Mouse (Mus musculus) cerebellum, adult 11 months (tissue): ENCODE data around the gene Angpt4.

Source experiments
- DNase-seq: peaks from one replicate; pipeline ENCODE4 v3.0.0; 2022

Gene Angpt4

DNA sequence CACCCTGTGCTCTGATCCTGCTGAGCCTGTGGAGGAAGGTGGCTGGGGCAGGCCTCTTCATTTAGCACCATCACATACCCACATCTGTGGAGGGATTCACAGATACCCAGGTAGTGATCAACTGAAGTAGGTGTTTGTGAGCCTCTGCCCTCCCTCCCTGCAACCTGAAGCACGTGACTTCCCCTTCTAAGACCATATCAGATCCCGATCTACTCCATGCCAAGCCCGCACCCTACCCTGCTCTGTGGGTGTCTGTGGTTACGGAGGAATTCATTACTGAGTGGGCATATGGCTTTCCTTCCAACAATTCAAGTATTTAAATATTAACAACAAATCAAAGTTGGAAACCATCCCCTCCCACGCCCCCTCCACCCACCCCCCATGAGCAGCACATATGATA, 52.3 kb downstream of the Angpt4 start:
- DNase-seq, result no peak

GRCm38 (mm10) chr2:151964052-151964451, 53.0 kb downstream of the Angpt4 start:
- no peak for DNase-seq

GRCm38 (mm10) chr2:151967176-151967750, 56.3 kb downstream of the Angpt4 start:
- no peak for DNase-seq

- no peak for DNase-seq
Observed at GRCm38 (mm10) chr2:151967792-151968191, 56.8 kb downstream of the Angpt4 start.

- DNase-seq, result no peak
Observed at GRCm38 (mm10) chr2:151968451-151968850, 57.4 kb downstream of the Angpt4 start.

GRCm38 (mm10) chr2:151968986-151969385, 58.0 kb downstream of the Angpt4 start:
- no peak for DNase-seq

DNA sequence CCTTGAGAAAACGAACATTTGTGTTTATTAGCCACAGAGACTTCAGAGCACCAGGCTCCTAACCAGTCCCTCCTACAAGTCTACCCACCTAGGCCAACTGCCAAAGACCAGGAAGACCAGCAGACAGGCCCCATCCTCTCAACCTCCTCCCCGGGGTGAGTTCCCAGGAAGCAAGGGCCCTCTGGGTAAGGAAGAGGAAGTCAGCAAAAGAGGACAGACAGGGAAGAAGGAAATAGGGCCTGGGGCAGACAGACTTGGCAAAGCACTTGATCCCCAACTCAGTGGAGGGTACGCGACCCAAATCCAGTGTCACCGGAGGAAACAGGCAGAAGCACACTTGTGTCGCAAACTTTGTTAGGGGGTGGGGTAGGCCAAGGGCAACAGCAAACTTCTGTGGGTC, 58.4 kb downstream of the Angpt4 start:
- DNase-seq, result no peak

- no peak for DNase-seq
Observed at GRCm38 (mm10) chr2:151970191-151971172, 59.5 kb downstream of the Angpt4 start.

DNA sequence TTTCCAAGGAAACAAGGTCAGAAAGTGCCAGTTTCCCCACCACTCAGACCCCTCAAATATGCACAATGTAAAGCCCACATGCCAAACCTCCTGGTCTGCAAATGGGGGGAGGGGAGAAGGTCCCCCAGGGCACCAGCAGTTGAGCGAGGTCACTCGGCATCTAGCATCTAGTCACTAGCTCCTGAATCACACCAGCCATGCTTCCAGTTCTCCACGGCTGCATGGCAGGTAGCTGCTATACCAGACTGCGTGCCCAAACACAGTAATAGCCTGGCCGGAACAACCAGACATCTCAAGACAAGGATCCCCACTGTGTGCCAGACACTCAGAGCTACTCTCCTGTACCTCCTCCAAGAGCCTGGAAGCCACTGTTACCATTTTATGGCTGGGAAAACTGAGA, 60.7 kb downstream of the Angpt4 start:
- DNase-seq, result no peak

- no peak for DNase-seq
Observed at GRCm38 (mm10) chr2:151972880-151973594, 62.0 kb downstream of the Angpt4 start.

- no peak for DNase-seq
Observed at GRCm38 (mm10) chr2:151973595-151974562, 62.9 kb downstream of the Angpt4 start.

DNA sequence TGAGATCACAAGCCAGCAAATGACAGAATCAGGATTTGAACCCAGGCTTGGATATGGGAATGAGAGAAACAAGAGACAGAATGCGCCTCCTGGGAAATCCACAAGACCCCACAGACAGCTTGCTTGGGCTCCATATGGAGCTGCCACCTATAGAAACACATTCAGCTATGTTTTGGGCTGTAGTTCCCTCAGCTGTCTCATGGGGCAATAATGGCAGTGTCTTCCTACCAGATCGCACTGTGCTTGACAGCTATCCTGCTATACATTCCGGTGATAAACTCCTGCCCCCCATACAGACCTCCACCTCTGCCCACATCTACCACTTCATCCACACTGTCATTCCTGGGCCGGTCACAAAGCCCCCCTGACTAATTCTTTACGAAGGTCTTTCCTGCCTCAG, 64.3 kb downstream of the Angpt4 start:
- DNase-seq, result no peak

- no peak for DNase-seq
Observed at GRCm38 (mm10) chr2:151976067-151976466, 65.1 kb downstream of the Angpt4 start.

DNA sequence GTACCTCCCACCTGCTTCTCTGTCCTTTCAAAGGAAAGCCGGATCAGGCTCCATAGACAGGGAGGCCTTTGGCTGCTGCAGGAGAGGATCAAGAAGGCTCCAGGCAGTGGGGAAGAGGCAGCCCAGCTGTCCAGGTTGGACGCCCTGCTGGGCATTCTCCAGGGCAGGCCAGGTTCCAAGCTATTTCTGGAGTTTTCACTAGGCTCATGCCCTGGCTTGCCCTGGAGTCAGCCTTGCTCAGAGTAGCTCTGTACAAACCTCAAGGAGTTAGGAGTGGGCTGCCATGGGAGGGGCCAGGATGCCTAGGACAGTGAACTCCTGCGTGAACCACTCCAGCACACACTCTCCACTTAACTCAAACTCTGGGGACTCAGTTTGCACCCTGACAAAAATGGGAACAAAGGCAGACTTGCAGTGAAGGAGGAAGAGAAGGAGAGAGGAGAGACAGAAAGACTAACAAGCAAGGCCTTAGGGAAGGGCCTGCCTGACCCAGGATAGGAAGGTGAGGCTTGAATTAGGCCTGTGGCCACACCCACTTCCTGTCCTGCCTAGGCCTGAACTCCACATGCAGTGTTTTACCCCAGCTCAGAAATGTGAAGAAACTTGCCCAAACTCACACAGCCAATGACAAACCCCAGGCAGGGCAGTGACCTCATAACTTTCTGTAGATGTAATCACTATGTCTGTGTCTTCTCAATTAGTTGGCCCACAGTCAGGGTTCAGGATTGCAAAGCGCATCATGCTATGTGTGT, 66.9 kb downstream of the Angpt4 start:
- DNase-seq, result peak; percentile 77

- no peak for DNase-seq
Observed at GRCm38 (mm10) chr2:151978494-151978893, 67.5 kb downstream of the Angpt4 start.

- DNase-seq, result peak; percentile 82
Observed at GRCm38 (mm10) chr2:151979470-151980354, 68.7 kb downstream of the Angpt4 start, which contains the start of gene Fam110a. Gene Fam110a (minus strand): TSS chr2:151980219.

DNA sequence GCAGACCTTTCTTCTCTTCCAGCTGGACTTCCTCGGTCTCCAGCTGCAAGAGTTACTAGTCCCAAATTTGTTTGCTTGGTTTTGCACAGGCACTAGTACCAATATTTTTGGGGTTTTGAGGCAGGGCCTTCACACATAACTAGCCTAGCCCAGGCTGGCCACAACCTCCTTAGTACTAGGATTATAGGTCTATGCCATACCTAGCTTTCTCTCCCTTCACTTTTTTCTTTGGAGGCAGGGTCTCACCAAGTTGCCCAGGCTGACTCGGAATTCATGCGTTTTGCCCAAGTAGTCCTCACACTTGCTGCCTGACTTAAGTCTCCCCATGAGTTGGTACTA, 69.3 kb downstream of the Angpt4 start:
- no peak for DNase-seq

GRCm38 (mm10) chr2:151981268-151981667, 70.3 kb downstream of the Angpt4 start:
- DNase-seq, result no peak

DNA sequence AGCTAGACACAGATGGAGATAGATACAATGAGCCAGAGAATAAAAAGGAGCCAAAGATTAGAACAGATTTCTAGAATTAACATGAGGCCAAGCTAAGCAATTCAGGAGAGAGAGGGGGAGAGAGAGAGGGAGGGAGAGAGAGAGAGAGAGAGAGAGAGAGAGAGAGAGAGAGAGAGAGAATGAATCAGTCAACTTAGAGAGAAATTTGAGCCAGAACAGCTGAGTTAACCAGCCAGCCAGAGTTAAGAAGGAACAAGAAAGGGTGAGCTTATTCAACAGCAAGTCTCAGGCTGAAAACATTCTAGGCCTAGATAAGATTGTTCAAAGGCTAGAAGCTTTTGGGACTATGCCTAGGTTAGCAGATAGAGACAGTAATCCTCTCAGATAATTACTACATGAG, 71.5 kb downstream of the Angpt4 start:
- DNase-seq, result no peak

DNA sequence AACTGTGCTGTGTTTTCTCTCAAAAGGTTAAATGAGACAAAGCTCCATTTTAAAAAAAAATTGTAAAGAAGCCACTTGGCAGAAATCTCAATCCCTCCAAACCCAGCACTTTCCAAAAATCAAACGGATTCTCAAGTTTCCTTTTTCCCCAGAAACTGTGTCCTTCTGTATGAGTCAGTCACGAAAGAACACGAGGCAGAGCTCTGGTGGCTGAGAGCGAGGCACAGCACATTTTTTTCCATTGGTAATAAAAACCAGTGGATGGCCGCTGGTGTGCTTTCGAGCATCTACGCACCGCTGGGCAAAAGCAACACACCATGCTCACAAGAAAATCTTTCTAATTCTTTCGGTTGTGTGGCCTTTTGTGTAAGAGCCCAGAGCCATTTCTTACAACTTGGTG, 73.0 kb downstream of the Angpt4 start:
- DNase-seq, result no peak
